Mouse (Mus musculus): ENCODE results near the gene Xpnpep2.

Xpnpep2 gene

DNA sequence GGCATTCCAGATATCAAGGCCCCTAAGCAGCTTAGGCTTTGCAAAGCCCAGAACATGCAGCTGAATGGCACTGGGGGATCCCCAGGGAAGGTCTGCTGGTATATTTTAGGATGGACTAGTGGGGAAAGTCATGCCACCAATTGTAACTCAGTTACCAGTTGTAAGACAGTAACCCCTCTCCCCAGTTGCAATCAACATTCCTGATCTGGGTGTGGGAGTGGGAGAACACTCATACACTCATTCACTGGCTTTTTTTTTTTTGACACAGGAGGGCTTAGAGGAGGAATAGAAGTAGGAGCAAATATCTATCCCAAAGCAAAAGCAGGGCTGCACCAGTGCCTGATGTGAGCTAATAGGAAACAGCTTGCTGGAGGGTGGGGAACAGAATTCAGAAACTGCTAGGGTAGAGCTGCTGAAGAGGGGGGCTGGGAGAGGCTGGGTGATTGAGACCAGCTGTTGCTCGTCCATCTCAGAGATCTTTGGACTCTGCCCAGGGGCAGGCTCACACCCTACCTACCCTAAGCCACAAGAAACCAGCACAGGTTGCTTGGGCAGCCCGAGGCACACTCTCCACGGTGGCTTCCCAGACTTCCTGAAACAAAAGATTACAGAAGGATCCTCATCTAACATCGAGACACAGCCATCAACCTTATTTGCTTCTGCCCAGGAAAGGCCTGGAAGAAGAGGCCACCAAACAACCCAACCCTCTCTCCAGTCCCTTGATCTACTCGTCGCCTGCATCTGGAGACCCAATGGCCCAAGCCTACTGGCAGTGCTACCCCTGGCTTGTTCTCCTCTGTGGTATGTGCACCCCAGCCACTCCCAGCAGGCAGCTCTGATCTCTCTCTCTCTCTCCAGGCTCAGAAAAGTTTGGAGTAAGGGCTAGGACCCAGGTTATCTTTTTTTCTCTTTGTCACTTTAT lies at the start of gene Xpnpep2:
Gene Xpnpep2, plus strand, starts transcription at position 332 of the 922 bp plus-strand sequence.
- DNase-seq = no peak

DNA sequence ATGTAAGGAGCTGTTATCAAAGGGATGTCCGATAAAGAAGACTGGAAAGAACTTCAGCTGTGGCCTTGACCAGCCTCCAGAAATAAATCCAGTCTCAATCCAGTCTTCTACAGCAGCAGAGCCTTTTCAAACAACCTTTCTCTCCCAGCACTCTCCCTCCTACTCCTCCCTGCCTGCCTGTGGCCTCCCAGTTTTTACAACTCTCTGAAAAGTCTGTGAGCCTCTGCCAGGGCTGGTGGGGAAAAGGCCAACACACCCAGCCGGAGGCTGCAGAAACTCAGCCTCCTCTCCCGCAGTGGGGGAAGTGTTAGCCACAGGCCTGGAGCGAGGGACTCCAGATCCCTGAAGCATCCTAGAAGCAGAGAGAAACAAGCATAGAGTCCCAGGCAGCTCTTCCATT lies 46.0 kb upstream of the Xpnpep2 start:
- no peak for DNase-seq

DNA sequence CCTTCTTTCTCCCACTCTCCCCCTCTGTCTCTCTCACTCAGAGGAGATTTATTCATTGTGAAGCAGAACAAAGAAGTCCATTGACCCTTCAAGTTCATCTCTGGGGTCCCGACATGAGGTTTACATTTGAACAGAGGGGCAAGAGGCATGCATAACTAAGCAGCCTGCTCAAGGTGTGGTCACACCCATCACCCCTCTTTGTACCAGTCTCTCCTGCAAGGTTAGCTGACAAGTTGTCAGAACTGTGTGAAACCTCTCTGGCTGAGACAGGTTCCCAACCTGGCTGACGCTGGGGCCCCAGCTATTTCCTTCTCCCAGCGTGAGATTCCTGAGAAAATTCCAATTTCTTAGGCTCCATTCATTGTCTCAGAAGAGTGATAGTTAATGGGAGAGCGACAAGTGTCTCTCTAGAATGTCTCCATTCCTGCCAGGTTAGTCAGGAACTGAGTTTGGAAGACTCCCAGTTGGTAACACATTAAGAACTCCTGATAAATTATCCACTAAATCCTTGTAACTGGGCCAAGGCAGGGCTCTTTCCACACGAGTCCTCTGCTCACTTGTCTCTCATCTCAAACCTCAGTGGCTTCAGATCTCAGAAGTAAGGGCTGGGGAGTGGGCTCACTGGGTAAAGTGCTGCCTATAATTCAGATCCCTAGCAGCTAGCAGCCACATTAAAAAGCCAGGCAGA lies 44.2 kb upstream of the Xpnpep2 start:
- DNase-seq = no peak

DNA sequence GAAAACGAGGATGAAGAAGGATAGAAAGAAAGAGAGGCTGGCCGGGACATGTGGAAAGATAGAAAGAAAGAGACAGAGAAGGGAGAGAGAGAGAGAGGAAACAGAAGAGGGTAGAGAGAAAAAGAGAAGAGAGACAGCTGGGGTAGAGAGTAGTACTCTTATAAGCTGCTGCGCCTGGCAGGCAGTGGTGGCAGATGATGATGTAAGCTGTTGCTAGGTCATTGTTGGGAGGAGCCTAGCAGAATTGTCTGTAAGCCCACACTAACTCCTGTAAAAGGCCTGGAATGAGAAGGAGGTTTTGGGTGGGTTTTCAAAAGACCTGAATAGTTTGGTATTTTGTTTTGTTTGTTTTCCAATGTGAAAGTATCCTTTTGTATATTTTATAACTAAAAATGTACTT lies 41.6 kb upstream of the Xpnpep2 start:
- no peak for DNase-seq

DNA sequence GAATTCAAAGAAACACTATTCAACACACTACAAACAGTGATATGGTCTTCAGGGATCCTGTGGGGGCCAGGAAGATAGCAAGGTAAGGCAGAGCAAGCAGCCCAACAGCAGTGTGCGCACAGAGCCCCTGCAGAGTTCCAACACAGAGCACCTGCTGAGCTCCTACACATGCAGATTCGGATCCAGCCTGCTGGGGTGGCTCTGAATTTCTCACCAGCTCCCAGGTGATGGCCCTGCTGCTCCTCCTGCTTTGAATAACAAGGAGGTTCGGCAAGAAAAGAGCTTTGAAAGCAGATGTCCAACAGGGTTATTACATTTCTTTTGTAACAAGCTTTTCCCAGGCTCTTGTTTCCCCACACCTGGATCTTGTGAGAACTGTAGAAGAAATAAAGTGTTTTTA lies 36.6 kb upstream of the Xpnpep2 start:
- no peak for DNase-seq

DNA sequence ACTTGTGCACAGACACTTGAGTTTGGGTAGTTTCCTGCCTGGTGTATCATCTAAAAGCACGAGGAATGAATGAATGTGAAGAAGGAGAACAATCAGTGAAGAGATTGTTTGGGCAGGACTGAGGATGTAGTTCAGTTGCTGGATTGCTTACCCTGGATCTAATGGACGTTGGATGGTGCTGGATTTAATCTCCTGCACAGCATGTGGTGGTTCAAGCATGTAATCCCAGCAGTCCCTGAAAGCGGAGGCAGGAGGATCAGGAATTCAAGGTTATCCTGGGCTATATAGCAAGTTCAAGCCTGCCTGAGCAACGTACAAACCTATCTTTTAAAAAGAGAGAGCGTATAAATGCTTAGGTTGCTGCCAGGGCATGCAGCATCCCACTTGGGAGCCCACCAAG lies 36.1 kb upstream of the Xpnpep2 start:
- DNase-seq = no peak

DNA sequence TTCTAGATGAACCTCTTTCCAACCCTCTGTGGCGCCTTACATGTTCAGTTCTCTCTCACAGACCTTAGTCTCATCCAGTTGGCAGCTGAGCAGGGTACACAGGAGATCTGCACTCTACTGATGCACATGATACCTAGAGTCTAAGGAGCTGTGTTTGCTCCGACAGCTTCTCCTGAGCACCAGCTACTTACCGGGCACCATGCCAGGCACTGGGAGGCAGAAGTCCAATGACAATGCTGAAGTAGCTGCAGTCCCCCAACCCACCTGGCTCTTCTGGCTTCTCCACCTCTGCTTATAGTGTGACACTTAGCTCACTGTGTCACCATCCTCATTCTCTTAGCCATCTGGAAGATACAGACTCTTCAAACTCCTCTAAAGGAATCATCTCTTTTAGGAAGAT lies 33.8 kb upstream of the Xpnpep2 start:
- no peak for DNase-seq

DNA sequence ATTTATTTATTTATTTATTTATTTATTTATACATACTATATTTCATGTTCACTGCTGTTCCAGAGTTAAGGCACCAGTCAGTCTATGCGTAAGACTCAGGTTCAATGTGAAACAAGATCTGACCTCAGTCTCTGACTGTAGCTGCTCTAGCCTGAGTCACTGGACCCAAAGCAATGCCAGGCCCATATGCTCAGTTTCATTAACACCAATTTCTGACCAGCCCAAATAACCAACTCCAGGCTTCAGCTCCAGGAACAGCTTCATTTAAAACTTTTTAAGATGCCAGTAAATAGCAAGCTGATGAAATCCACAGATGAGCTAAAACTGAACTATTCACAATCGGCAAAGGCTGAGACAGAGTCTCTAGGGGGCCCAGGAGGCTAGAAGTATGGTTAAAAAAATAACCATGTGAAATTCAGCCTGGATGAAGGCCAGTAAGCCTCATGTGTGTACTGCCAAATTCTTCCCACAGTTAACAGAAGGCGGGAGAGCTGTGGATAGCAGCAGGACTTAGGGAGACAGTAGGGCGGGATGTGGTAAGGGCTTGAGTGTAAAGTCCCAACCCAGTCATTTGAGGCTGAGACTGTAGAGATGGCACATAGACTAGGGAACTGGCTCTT lies 31.6 kb upstream of the Xpnpep2 start:
- DNase-seq = no peak

DNA sequence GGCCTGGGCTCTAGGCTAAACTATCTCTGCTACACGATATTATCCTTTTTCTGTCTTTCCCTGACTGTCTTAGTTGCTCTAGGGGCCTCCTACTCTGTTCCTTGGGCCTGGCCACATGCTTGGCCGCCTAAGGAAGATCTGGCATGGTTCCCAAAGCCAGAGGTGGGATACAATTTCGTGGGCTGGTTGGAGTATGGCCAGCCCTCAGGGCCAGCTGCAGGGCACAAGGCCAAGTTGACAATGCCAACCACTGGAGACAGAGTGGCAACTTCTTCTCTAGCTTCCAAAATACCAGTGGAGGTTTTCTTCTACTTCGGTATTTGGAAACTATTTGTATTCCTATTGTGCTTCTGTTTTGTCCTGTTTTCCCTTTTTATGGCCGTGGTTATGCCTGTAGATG lies 26.2 kb upstream of the Xpnpep2 start:
- no peak for DNase-seq

DNA sequence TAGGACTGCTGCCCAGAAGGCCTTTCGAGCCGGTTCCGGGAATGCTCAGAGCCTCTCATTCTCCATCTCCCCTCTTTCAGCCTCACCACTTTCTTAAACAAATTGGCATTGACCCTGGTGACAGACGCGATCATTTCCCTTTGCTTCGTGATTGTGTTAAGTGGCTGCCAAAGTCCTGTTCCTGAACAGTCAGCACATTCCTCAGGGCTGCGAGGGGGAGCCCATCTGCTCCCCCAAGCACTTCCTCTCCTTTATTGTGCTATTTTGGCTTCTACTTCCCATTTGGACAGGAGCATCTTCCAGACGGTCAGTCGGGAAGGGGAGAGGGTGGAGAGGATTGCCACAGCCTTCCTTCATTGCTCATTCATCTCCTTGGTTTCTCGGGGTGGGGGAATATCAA lies 16.4 kb upstream of the Xpnpep2 start:
- no peak for DNase-seq

DNA sequence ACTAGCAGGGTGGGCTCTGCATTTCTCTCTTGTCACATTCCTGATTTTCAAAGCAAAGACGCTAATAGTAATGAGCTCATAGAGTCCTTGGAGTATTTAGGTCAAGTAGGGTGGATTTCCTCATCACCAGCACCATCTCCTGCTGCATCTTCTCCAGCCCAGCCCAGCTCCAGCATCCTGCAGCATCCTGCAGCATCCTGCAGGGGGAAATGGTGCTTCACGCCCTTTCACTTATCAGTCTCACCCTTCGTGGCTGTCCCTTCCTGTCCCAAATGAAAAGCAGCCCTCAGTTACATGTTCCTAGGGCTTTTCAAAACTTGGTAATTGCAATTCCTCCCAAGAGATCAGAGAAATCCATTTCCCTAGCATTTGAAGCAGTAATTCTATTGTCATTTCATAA lies 15.0 kb upstream of the Xpnpep2 start:
- no peak for DNase-seq

DNA sequence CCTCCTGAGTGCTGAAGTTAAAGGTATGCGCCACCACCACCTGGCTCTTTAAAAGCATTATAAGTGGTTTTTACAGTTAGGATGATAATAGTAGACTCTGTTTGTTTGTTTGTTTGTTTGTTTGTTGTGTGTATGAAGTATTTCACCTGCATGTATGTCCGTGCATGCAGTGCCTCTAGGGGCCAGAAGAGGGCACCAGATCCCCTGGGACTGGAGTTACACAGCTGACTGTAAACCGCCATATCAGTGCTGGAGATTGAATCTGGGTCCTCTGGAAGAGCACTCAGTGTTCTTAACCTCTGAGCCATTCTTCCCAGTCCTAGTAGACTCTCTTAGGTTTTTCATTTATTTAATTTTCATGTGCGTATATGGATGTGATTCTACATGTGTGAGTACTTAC lies 13.9 kb upstream of the Xpnpep2 start:
- DNase-seq = peak; percentile 16 to 52

DNA sequence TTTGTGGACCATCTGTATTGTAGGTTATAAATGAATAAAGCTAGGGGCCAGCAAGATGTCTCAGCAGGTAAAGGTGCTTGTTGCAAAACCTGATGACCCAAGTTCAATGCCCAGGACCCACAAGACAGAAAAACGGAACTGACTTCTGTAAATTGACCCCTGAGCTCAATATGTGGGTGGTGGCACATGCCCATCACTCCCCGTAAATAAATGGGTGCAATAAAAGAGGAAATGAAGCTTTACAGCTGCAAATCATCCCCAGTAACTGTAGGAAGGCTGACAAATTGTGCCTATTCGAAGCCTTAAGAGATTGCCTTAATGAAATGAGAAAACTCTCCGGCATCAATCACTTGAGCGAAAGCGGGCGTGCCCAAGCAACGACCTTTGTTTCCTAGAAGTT lies 11.9 kb upstream of the Xpnpep2 start:
- peak in 1 of 2 experiments; percentile 5 for DNase-seq

DNA sequence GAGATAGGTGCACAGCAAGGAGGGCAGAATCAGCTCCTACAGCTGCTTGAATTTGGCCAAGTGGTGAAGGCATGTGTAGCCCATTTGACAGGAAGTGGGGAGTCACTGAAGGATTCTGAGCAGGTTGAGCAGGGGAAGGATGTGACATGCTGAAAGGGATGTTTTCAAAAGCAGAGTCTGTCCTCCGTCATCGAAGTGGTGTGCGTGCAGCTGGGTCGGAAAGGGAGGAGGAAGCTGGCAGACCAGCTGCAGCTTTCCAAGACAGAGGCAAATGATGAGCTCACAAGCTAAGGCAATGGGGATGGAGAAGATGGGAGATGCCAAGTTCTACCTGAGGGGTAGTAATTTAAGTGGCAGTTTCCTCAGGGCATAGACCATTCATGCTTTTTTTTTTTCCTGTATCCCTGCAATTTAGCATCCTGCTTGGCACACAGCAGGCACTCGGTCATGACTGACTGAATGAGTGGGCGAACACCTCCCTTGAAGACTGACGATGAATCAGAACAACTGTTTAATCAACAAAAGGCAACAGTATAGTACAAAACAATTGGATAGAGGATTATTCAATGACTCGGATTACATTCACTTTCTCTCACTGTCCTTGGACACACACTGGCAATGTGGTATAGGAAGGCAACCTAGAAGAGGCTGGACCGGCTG lies 9.9 kb upstream of the Xpnpep2 start:
- DNase-seq = no peak

DNA sequence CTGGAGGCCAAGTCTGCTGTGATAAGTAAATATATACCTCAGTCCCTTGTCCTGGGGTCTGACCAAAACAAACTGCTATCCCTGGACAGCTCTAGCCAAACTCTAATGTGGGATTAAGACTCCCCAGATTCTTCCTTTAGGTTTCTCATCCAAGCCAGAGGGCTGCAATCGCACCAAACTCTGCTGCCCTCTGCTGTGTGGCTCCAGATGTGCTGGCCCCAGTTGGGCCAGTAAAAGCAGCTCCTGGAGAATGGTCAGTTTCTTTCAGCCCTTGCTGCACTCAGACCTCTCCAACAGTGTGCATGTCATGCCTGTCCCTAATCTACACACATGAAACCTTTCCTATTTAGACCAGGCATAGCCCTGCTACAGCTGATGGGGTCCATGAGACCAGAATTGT lies 8.7 kb upstream of the Xpnpep2 start:
- DNase-seq = no peak

DNA sequence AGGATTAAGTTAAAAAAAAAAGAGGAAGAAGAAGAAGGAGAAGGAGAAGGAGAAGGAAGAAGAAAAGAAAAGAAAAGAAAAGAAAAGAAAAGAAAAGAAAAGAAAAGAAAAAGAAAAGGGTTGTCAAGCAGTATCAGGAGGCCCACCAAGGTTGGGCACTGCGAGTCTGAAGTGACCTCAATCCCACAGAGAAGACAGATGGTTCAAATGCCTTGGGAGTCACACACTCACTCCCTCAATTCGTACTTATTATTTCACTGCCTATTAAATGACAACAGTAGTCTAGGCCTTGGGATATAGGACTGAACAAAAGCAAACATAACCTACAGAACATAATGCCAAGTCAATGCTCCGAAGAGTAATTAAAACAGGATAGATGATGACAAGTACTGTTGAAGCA lies 5.3 kb upstream of the Xpnpep2 start:
- no peak for DNase-seq

DNA sequence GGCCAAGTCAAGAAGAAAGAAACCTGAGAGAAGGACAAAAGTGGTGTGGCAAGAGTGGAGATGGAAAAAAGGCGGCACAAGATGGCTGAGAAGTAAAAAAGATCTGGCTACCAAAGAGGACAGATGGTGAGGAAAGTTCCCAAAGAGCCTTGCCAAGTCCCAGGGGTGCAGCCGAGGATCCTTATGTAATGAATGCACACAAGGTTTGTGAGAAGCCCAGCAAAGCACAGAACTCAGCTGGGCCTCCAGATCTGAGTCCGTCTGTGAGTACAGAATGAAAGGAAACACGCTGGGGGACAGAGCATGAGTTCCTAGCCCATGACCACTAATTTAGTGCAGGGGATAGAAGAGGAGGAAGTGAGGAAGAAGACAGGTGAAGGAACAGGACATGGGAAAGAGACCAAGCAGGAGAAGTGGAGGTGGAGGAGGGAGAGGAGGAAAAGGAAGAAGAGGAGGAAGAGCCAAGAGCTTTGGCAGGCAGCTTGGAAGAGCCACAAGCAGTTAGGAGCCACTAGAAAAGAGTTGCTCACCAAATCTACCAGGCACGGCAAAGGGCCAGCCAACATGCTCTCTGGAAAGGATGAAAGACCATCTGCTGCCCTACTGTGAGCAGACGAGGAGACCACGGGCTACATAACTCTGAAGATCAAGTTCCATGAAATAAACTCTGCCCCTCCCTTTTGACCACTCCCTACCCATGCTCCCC lies 3.6 kb upstream of the Xpnpep2 start:
- DNase-seq = no peak

DNA sequence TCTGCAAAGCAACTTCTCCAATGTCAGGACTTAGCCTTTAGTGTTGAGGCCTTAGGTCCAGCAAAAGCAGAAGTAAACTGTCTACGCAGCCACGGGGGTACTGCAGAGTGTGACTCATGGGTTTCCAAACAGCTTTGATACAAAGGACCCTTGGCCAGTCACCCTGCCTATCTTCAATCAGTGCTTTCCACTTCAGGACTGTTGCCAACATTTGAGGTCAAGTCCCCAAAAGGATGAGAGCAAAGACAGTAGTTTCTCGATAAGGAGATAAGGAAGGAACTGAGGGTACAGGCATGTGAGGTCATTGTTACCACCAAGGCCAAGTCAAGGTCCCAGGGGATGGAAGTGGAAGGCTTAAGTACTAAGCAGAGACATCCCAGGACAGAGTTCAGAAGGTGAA lies 2.3 kb upstream of the Xpnpep2 start:
- DNase-seq = no peak

DNA sequence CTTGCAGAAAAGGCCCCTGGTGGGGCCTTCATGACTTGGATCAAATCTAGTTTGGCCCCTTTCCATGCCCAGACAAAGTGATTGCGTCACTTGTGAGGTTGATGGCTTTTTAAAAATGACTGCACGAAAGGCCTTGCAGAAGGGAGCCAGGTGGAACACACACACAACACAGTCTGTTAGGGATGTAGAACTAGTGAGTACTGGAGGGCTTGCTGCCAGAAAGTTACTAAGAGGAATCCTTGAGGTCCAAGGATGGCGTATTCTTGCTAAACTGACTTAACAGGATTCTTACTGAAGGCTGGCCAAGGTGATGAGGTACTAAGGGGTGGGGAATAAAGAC lies 761 bp downstream of the Xpnpep2 start:
- no peak for DNase-seq

DNA sequence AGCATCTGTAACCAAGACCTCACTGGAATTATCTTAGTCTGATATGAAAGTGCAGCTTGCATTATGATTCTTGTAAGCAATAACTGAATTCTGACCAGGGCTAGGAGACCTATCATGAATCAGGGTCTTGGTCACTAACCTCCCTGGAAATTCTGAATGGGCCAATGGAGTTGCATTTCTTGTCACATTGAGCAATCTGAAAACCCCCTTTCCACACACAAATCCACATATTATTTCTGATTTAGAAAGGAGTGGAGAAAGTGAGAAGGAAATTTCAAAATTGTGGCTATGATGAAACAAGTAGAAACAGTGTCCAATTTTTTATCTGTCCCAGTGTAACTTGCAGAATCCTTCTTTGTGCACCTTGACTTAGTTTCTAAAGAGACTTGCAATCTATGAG lies 10.8 kb downstream of the Xpnpep2 start:
- DNase-seq = no peak

DNA sequence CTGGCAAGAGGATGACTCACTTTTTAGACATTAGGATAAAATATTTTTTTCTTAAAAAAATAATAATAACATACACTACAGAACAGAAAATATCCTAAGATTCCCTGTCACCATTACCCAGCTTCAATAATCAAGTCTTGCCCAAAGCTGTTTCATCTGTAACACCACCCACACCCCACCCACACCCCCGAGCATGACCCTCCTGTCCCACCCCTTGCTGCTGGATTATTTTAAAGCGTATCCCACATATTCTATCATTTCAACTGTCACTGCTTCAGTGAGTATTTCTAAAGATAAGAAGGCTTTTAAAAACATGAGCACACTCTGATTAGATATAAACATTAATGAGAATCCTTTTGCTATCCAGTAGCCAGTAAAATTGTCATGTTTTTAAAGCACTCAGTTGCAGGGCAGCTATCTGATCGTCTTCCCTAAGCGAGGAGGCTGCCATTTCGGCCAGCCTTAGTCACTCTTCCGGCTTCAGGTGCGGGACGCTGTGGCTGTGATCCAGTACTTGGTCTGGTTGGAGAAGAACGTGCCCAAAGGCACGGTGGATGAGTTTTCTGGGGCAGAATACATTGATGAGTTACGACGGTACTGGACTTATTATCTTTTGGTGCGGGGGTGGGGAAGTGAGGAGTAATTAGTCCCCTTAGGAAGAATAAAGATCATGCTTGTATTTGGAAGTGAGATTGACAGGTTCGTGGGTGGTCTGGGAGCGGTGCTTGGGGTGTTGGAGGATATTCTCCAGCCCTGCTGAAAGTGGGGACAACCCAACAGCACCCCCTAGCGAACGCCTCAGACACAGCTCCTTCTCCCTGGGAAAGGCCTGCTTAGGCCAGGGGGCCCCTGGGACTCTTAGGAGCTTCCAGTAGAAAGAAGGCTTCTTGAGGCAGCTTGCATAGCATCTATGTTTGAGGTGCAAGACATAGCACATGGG lies 15.9 kb downstream of the Xpnpep2 start:
- peak; percentile 45 to 65 for DNase-seq
